Mouse (Mus musculus): Measurements from ENCODE around the gene Cryaa. TPM values are rescaled to one million over a fixed set of nuclear protein-coding genes. Genes with fewer than 3 reads are reported as not detected.

Gene Cryaa
- total and polyA plus RNA-seq, 3 experiments: 0.31 TPM; not detected in 2

DNA sequence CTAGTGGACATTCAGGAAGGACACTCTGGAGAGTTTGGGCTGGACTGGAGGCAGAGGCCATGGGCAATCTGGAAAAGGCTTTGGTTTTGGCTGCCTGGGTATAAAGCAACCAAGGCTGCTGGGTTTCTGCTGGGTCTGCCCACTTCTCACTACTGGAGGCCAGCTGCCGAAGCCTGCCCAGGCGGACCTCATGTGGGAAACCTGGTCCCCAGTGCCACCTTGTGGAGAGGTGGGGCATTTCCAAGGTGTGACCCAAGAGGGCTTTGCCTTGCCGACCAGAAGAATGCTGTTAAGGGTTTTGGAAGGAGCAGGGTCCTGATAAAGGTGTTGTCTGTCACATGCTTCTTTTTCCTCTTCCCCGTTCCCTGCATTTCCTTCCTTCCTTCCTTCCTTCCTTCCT, 12.8 kb upstream of the Cryaa start:
- Histone ChIP-seq H3K27me3 (ENCODE audit: control insufficient read depth, insufficient read depth, low read length) (no peaks in the 10 kb centered on the region), H3K27ac (no peak overlapping the region), H3K4me1 (ENCODE audit: control insufficient read depth, insufficient read depth, low read length) (no peaks in the 10 kb centered on the region), H3K79me2 (replicated peaks; ENCODE audit: control insufficient read depth, insufficient read depth, low read length) (no peaks in the 10 kb centered on the region), H3K36me3 (ENCODE audit: control insufficient read depth, insufficient read depth, low read length) (no peaks in the 10 kb centered on the region), H3K4me3 (no peak overlapping the region), H3K9ac (ENCODE audit: low read depth, low read length) (no peak overlapping the region)
- WGBS: 8% methylated on average over 4 of the region's 4 CpGs
- peak; percentile 80; the same call in 1 of the 2 replicates for TF ChIP-seq EP300 (IDR thresholded peaks at IDR 0.05; ENCODE audit: insufficient read depth, low read depth, low read length)
- TF ChIP-seq POLR2A (IDR thresholded peaks at IDR 0.05; ENCODE audit: insufficient read depth, low read depth, low read length): no peak
- TF ChIP-seq CTCF (IDR thresholded peaks at IDR 0.05): peak; percentile 86
- intact Hi-C loops (cut with DNase I): loop anchor here (2.0 to 5.0 kb wide), 2 partner anchors 287 to 332 kb away; no protein-coding TSS in a partner anchor
- peak; percentile 77 to 79 for DNase-seq

DNA sequence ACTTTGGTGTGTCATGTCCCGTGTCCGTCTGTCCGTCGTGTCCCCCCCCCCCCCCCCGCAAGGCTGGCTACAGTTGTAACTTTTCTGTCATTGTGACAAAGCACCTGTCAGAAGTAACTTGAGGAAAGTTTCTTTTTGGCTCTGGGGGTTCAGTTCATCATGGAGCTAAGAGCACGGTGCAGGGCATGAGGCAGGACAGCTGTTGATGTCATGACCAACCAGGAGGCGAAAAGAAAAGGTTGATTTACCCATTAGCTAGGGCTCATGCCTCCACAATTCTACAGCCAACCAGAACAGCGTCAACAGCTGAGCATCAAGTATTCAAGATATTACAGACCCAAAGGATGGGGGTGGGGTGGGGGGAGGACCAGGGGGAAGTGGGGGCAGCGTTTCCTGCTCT, 9.3 kb upstream of the Cryaa start:
- Histone ChIP-seq H3K4me1 (ENCODE audit: control insufficient read depth, insufficient read depth, low read length) (no peaks in the 10 kb centered on the region), H3K36me3 (ENCODE audit: control insufficient read depth, insufficient read depth, low read length) (no peaks in the 10 kb centered on the region), H3K27me3 (ENCODE audit: control insufficient read depth, insufficient read depth, low read length) (no peaks in the 10 kb centered on the region), H3K4me3 (no peak overlapping the region), H3K9ac (ENCODE audit: low read depth, low read length) (no peak overlapping the region), H3K79me2 (replicated peaks; ENCODE audit: control insufficient read depth, insufficient read depth, low read length) (no peaks in the 10 kb centered on the region), H3K27ac (no peak overlapping the region)
- no peak for TF ChIP-seq POLR2A (IDR thresholded peaks at IDR 0.05; ENCODE audit: insufficient read depth, low read depth, low read length)
- TF ChIP-seq EP300 (IDR thresholded peaks at IDR 0.05; ENCODE audit: insufficient read depth, low read depth, low read length): no peak
- TF ChIP-seq CTCF (IDR thresholded peaks at IDR 0.05): no peak
- 64% methylated on average over 9 of the region's 9 CpGs for WGBS
- DNase-seq: no peak
- intact Hi-C loops (cut with DNase I): loop anchor here (5.0 kb wide), 1 partner anchor 291 kb away; no protein-coding TSS in a partner anchor

DNA sequence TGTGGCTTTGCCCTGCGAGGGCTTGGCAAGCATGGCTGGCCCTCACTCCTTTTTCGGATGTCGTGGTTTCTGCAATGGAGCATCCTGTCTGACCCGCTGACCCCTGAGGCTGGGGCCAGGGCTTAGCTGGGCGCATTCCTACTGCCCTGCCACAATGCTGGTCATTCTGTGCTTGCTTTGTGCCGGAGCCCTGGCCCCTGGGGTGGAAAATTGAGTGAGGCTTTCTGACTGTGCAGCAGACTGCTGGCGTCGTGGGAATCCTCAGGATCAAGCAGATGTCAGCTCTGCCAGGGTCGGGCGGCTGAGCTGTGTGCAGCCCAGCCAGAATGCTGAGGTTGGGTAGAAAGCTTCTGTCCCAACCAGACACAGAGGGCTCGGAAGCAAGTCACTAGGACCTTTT, 7.4 kb upstream of the Cryaa start:
- Histone ChIP-seq H3K4me1 (ENCODE audit: control insufficient read depth, insufficient read depth, low read length) (no peaks in the 10 kb centered on the region), H3K9ac (ENCODE audit: low read depth, low read length) (no peak overlapping the region), H3K27ac (no peak overlapping the region), H3K79me2 (replicated peaks; ENCODE audit: control insufficient read depth, insufficient read depth, low read length) (no peaks in the 10 kb centered on the region), H3K4me3 (no peak overlapping the region), H3K27me3 (ENCODE audit: control insufficient read depth, insufficient read depth, low read length) (no peaks in the 10 kb centered on the region), H3K36me3 (ENCODE audit: control insufficient read depth, insufficient read depth, low read length) (no peaks in the 10 kb centered on the region)
- TF ChIP-seq POLR2A (IDR thresholded peaks at IDR 0.05; ENCODE audit: insufficient read depth, low read depth, low read length) (no peak), EP300 (IDR thresholded peaks at IDR 0.05; ENCODE audit: insufficient read depth, low read depth, low read length) (no peak), CTCF (IDR thresholded peaks at IDR 0.05) (no peak)
- intact Hi-C loops (cut with DNase I): no loop called here
- WGBS: 64% methylated on average over 11 of the region's 11 CpGs
- DNase-seq: no peak

DNA sequence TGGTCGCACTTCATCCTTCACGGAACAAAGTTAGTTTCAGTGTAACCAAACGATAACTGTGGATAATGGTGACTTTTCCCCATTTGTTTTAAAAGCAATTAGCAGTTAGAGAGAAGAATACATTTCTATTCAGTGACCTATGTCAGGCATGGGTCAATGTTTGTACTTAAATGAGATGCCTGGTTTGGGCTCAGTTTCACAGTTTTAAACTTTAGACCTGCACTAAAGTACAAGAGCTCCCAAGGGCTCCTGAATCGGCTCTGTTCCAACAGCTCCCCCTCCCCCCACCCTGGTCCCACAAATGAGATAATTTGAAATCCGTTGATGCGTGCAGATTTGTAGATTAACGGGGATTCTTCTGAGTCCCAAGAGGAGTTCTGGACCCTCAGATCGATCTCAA, 5.9 kb upstream of the Cryaa start:
- WGBS: 76% methylated on average over 8 of the region's 8 CpGs
- Histone ChIP-seq H3K4me1 (ENCODE audit: control insufficient read depth, insufficient read depth, low read length) (no peaks in the 10 kb centered on the region), H3K27me3 (ENCODE audit: control insufficient read depth, insufficient read depth, low read length) (no peaks in the 10 kb centered on the region), H3K4me3 (no peak overlapping the region), H3K36me3 (ENCODE audit: control insufficient read depth, insufficient read depth, low read length) (no peaks in the 10 kb centered on the region), H3K79me2 (replicated peaks; ENCODE audit: control insufficient read depth, insufficient read depth, low read length) (no peaks in the 10 kb centered on the region), H3K9ac (ENCODE audit: low read depth, low read length) (no peak overlapping the region), H3K27ac (no peak overlapping the region)
- intact Hi-C loops (cut with DNase I): no loop called here
- TF ChIP-seq POLR2A (IDR thresholded peaks at IDR 0.05; ENCODE audit: insufficient read depth, low read depth, low read length) (no peak), CTCF (IDR thresholded peaks at IDR 0.05) (no peak), EP300 (IDR thresholded peaks at IDR 0.05; ENCODE audit: insufficient read depth, low read depth, low read length) (no peak)
- no peak for DNase-seq

DNA sequence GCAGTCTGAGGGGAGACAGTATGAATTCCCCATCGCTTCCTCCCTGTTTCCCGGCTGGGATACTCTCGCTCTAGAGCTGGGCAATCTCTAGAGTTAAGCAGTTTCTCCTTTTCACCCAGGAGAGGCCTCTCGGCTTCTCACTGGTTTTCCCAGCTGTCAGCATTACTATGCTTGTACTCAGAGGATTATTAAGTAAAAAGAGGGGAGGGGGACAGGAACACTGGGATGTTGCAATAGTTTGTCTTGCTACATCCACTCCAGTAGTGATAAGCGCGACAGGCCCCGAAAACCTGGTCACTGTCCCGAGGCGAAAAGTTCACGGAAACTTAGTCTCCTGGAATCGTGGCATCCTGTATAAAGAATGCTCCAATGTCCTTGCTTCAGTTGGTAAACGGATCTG, 5.3 kb upstream of the Cryaa start:
- 77% methylated on average over 12 of the region's 12 CpGs for WGBS
- no peak overlapping the region for H3K4me3 ChIP-seq

DNA sequence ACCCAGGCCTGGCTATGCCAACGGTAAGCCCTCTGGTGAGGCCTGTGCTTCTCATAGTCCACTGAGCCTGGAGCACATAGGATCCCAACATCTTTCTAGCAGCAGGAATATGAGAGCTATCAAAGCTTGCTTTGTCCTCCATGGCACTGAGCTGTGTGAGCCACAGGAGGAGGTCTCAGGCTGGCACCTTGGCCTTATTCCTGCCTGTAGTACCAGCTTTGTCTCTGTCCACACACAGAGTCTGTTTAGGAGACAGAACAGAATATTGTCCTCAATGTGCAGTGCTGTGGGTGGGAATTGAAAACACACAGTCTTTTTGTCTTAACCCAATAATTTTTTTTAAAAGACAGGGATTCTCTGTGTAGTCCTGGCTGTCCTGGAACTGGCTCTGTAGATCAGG, 3.2 kb upstream of the Cryaa start:
- Histone ChIP-seq H3K79me2 (replicated peaks; ENCODE audit: control insufficient read depth, insufficient read depth, low read length) (no peaks in the 10 kb centered on the region), H3K4me3 (no peak overlapping the region), H3K36me3 (ENCODE audit: control insufficient read depth, insufficient read depth, low read length) (no peaks in the 10 kb centered on the region), H3K4me1 (ENCODE audit: control insufficient read depth, insufficient read depth, low read length) (no peaks in the 10 kb centered on the region), H3K9ac (ENCODE audit: low read depth, low read length) (no peak overlapping the region), H3K27ac (no peak overlapping the region), H3K27me3 (ENCODE audit: control insufficient read depth, insufficient read depth, low read length) (no peaks in the 10 kb centered on the region)
- DNase-seq: no peak
- TF ChIP-seq POLR2A (IDR thresholded peaks at IDR 0.05; ENCODE audit: insufficient read depth, low read depth, low read length): no peak
- TF ChIP-seq CTCF (IDR thresholded peaks at IDR 0.05): no peak
- no peak for TF ChIP-seq EP300 (IDR thresholded peaks at IDR 0.05; ENCODE audit: insufficient read depth, low read depth, low read length)
- 81% methylated on average over 1 of the region's 1 CpGs for WGBS
- intact Hi-C loops (cut with DNase I): no loop called here

More for the DNA sequence above, 5.3 kb upstream of the Cryaa start:
- intact Hi-C loops (cut with DNase I): no loop called here
- Histone ChIP-seq H3K27ac (no peak overlapping the region), H3K27me3 (ENCODE audit: control insufficient read depth, insufficient read depth, low read length) (no peaks in the 10 kb centered on the region), H3K4me1 (ENCODE audit: control insufficient read depth, insufficient read depth, low read length) (no peaks in the 10 kb centered on the region), H3K36me3 (ENCODE audit: control insufficient read depth, insufficient read depth, low read length) (no peaks in the 10 kb centered on the region), H3K9ac (ENCODE audit: low read depth, low read length) (no peak overlapping the region), H3K79me2 (replicated peaks; ENCODE audit: control insufficient read depth, insufficient read depth, low read length) (no peaks in the 10 kb centered on the region)
- no peak for TF ChIP-seq CTCF (IDR thresholded peaks at IDR 0.05)
- no peak for TF ChIP-seq POLR2A (IDR thresholded peaks at IDR 0.05; ENCODE audit: insufficient read depth, low read depth, low read length)
- no peak for TF ChIP-seq EP300 (IDR thresholded peaks at IDR 0.05; ENCODE audit: insufficient read depth, low read depth, low read length)
- DNase-seq: no peak

Data from heart, adult 2 months (tissue).